Mouse (Mus musculus): ENCODE measurements around the gene Wiz.

DNA sequence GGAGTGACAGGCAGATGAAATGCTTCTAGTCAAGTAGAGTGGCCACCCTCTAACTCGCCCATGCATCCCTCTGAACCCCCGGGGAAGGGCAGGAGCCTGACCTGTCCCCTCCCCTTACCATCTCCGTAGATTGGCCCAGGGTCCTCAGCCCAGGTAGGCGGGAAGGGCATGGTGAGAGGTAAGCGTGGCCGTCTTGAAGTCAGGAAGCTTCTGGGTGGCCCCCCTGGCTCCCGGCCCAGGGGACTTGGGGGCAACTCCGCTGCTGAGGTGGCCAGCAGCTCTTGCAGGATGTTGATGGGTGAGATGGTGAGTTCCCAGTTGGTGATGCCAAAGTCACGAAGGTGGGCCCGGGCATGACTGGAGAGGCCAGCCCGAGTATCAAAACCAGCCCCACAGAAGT is 21.5 kb downstream of the Wiz start:
- TF ChIP-seq CTCF (IDR thresholded peaks at IDR 0.05; ENCODE audit: low read depth, low read length) = no peak
- no peak for TF ChIP-seq POLR2A (IDR thresholded peaks at IDR 0.05; ENCODE audit: extremely low read depth, insufficient read depth, low read length)
